Mouse (Mus musculus) retina, embryonic 14.5 days (tissue): Measurements from ENCODE around the gene Gas2l2.

Experiments
- DNase-seq: peaks from one replicate; pipeline ENCODE4 v3.0.0-alpha.2; 2015; ENCODE audit warnings: low spot score

The Gas2l2 gene

GRCm38 (mm10) chr11:83394802-83395439, 34.3 kb downstream of the Gas2l2 start:
- peak; percentile 67 for DNase-seq

DNA sequence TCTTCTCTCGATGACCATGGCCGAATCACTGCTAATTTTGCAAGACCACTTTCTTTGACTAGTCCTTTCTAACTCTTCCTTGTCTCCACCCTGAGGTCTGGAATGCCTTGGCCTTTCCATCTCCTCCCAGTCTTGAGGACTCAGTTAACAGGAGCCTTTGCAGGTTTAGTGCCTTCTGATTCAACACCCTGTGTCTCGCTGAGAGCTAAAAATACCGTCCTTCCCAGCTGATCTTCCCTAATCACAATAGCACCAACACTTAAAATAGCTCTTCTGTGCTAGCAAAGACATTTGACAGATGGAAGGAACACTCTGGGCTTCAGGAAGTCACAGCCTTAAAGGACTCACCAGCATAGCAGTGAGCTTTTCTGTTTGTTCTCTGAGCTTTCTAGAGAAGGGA, 36.2 kb downstream of the Gas2l2 start:
- no peak for DNase-seq

DNA sequence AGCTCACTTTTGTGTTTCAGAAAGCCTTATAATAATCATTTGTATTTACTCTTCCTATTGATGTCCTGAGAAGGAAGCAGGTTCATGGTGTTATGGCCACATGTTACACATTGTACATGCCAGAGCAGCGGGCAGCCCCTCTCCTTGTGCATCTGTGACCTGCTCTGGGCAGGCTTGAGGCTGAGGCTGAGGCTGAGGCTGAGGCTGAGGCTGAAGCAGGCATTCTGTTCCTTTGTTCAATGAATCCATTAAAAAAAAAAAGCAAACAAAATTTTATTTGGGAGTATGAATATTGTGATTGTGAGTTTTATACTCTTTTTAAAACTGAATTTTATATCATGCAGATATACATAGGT, 45.7 kb downstream of the Gas2l2 start:
- DNase-seq = no peak

GRCm38 (mm10) chr11:83382876-83383531, 46.3 kb downstream of the Gas2l2 start:
- DNase-seq = peak; percentile 23

DNA sequence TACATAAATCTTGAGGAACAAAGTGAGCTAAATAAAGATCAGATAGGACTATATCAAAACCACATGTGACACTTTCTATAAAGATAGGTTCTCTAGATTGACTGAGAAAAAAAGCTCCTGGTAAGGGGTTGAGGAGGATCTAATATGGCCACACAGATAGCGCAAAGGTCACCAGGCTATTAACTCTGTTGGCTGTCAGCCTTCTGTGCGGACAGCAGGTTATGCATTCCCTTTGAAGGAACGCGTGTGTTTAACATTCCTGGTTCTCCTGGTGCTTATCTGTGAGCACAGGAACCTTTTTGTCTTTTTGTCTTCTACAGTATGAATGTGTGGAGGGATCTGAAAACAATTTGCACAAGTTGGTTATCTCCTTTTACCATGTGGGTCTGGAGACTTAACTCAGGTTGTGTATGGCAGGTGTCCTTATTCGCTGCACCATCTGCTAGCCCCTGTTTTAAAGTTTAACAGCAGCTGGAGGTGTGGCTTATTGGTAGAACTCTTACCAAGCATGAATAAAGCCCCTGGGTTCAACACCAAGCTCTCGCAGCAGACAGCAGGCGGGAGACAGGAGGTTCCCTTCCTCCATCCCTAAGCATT, 49.4 kb downstream of the Gas2l2 start:
- DNase-seq = peak; percentile 7
